ENCODE assay signal across 9 mouse cellular contexts in genomic region chr5:124922356-124923352, GRCm38 (mm10).
DNase-seq lines count a peak whose midpoint lies in the region; ATAC-seq and TF ChIP-seq lines count a peak whose summit lies in the region.
"Had no signal": no experiment of that assay in that cellular context is flagged by ENCODE, and none has a peak within 500 bp of the region (broad histone marks: within the 10 kb centered on the region; RNA-seq: fewer than 3 reads in every experiment).

No protein-coding gene starts in this region.

- no peak overlapping the region; the same call in 1 of the 2 replicates for H3K9ac ChIP-seq in CH12.LX (ENCODE audit: insufficient read depth, low read depth)
- H3K9ac ChIP-seq in embryonic facial prominence, embryonic 15.5 days: no peak overlapping the region
- H3K9ac ChIP-seq in hindbrain, embryonic 14.5 days: 0 out of 2 replicates have a peak overlapping the region, but pooled peaks have one; percentile 4
- H3K9ac ChIP-seq in lung, embryonic 16.5 days (ENCODE audit: low read length): peak overlapping the region; percentile 4; the same call in 1 of the 2 replicates

- in situ Hi-C loops in CH12.LX (cut with MboI; ENCODE audit: low pct_ligation_motif_present, low pct_unique_long_range_greater_than_20kb, low sequenced_read_pairs): no loop called here

- ATAC-seq in embryonic facial prominence, embryonic 15.5 days (ENCODE audit: insufficient number of reproducible peaks, low FRiP score, low TSS enrichment, low read depth): 0 out of 2 replicates have a peak, but pooled peaks have one; percentile 44
- peak; percentile 78 for ATAC-seq in hindbrain, embryonic 14.5 days (ENCODE audit: low FRiP score)
- ATAC-seq in lung, embryonic 16.5 days (ENCODE audit: low read depth): peak; percentile 51; the same call in 1 of the 2 replicates

- TF ChIP-seq POLR2A in CH12.LX (IDR thresholded peaks at IDR 0.05; ENCODE audit: low read depth, low read length): no peak

- H3K79me2 ChIP-seq in CH12.LX (replicated peaks; ENCODE audit: control insufficient read depth, extremely low read depth, insufficient read depth, poor library complexity, severe bottlenecking): no peaks in the 10 kb centered on the region

- TF ChIP-seq RAD21 in CH12.LX (IDR thresholded peaks at IDR 0.05; ENCODE audit: low read depth, low read length): no peak

- dilution Hi-C loops in CH12.LX (cut with MboI; ENCODE audit: extremely low pct_ligation_motif_present, extremely low pct_unique_long_range_greater_than_20kb, low sequenced_read_pairs): no loop called here

- TF ChIP-seq EP300 in CH12.LX (IDR thresholded peaks at IDR 0.05; ENCODE audit: low read length): peak; percentile 71

- H3K4me3 ChIP-seq in CH12.LX (replicated peaks in 1 of 3; ENCODE audit: low read depth in 2 of 3, low read length in 2 of 3, poor library complexity in 1 of 3): no peak overlapping the region
- no peak overlapping the region for H3K4me3 ChIP-seq in embryonic facial prominence, embryonic 15.5 days (replicated peaks)
- no peak overlapping the region for H3K4me3 ChIP-seq in hindbrain, embryonic 14.5 days (replicated peaks; ENCODE audit: low read length)
- no peak overlapping the region for H3K4me3 ChIP-seq in lung, embryonic 16.5 days (ENCODE audit: low read length)
- H3K4me3 ChIP-seq: erythroblast, embryonic 14.5 days had no signal

- no peaks in the 10 kb centered on the region for H3K27me3 ChIP-seq in CH12.LX (replicated peaks)
- H3K27me3 ChIP-seq in embryonic facial prominence, embryonic 15.5 days: no peaks in the 10 kb centered on the region
- no peaks in the 10 kb centered on the region for H3K27me3 ChIP-seq in hindbrain, embryonic 14.5 days (ENCODE audit: control insufficient read depth, insufficient read depth, low read length)
- H3K27me3 ChIP-seq in lung, embryonic 16.5 days (ENCODE audit: control insufficient read depth, insufficient read depth, low read depth, low read length): no peaks in the 10 kb centered on the region

- no peak overlapping the region for H3K27ac ChIP-seq in CH12.LX (ENCODE audit: insufficient read depth, low read depth)
- peak overlapping the region; percentile 69 for H3K27ac ChIP-seq in embryonic facial prominence, embryonic 15.5 days (replicated peaks)
- H3K27ac ChIP-seq in hindbrain, embryonic 14.5 days: peak overlapping the region; percentile 74
- peak overlapping the region; percentile 21 for H3K27ac ChIP-seq in lung, embryonic 16.5 days (ENCODE audit: low read length)

- peaks cover 3 to 15% of the 10 kb centered on the region in 2 experiments; a peak in 3 of 4 replicates for H3K4me1 ChIP-seq in CH12.LX (ENCODE audit: control insufficient read depth in 1 of 2, insufficient read depth in 2 of 2)
- H3K4me1 ChIP-seq in embryonic facial prominence, embryonic 15.5 days: peaks cover 14% of the 10 kb centered on the region
- peaks cover 12% of the 10 kb centered on the region for H3K4me1 ChIP-seq in hindbrain, embryonic 14.5 days (replicated peaks; ENCODE audit: control insufficient read depth, insufficient read depth, low read length)
- H3K4me1 ChIP-seq in lung, embryonic 16.5 days (replicated peaks; ENCODE audit: control insufficient read depth, insufficient read depth, low read length): peaks cover 11% of the 10 kb centered on the region

- 26% methylated on average over 18 of the region's 18 CpGs for WGBS in embryonic facial prominence, embryonic 15.5 days
- 22% methylated on average over 18 of the region's 18 CpGs for WGBS in hindbrain, embryonic 14.5 days
- WGBS in lung, embryonic 16.5 days: 17% methylated on average over 18 of the region's 18 CpGs

- peak overlapping the region; percentile 72 for H3K4me2 ChIP-seq in CH12.LX (ENCODE audit: insufficient read depth, low read depth, poor library complexity, severe bottlenecking)
- no peak overlapping the region; the same call in 1 of the 2 replicates for H3K4me2 ChIP-seq in embryonic facial prominence, embryonic 15.5 days (replicated peaks)
- no peak overlapping the region for H3K4me2 ChIP-seq in hindbrain, embryonic 14.5 days (replicated peaks)
- peak overlapping the region; percentile 7; the same call in 1 of the 2 replicates for H3K4me2 ChIP-seq in lung, embryonic 16.5 days (ENCODE audit: low read depth, low read length)

- peak; percentile 55 for DNase-seq in 3T3-L1 (ENCODE audit: low read depth, low spot score)
- DNase-seq in CH12.LX (ENCODE audit: extremely low read depth): peak; percentile 64
- DNase-seq in hindbrain, embryonic 14.5 days (ENCODE audit: low spot score): peak; percentile 61
- DNase-seq in right cerebral cortex, postnatal 10 days (ENCODE audit: low spot score in 2 of 2): peak; percentile 74 to 80
- no peak for DNase-seq in cerebellum, adult 9-11 months
- no peak for DNase-seq in layer of hippocampus, postnatal 36 days

- TF ChIP-seq CTCF in CH12.LX (conservative IDR thresholded peaks at IDR 0.05 in 1 of 2, IDR thresholded peaks at IDR 0.05 in 1 of 2; ENCODE audit: low read depth in 2 of 2, low read length in 2 of 2): no peak

- no peaks in the 10 kb centered on the region for H3K36me3 ChIP-seq in CH12.LX (replicated peaks in 1 of 2; ENCODE audit: control insufficient read depth in 1 of 2, insufficient read depth in 1 of 2, low read length in 1 of 2)
- no peaks in the 10 kb centered on the region for H3K36me3 ChIP-seq in embryonic facial prominence, embryonic 15.5 days
- no peaks in the 10 kb centered on the region for H3K36me3 ChIP-seq in hindbrain, embryonic 14.5 days (replicated peaks; ENCODE audit: control insufficient read depth, insufficient read depth)
- H3K36me3 ChIP-seq in lung, embryonic 16.5 days (ENCODE audit: control insufficient read depth, insufficient read depth, low read length): no peaks in the 10 kb centered on the region

- peaks cover 9% of the 10 kb centered on the region for H3K9me3 ChIP-seq in CH12.LX (replicated peaks; ENCODE audit: low read length)
- H3K9me3 ChIP-seq in embryonic facial prominence, embryonic 15.5 days (replicated peaks): 0 out of 2 replicates have a peak, but pooled peaks cover 5% of the 10 kb centered on the region
- H3K9me3 ChIP-seq in hindbrain, embryonic 14.5 days (ENCODE audit: control insufficient read depth, low read length): no peaks in the 10 kb centered on the region
- no peaks in the 10 kb centered on the region for H3K9me3 ChIP-seq in lung, embryonic 16.5 days (ENCODE audit: control insufficient read depth, low read length)

TF ChIP-seq in CH12.LX, 34 proteins besides CTCF, POLR2A, EP300 and RAD21:
- no peak for TF ChIP-seq RCOR1 (conservative IDR thresholded peaks at IDR 0.05; ENCODE audit: low read depth, low read length)
- TF ChIP-seq ZMIZ1 (IDR thresholded peaks at IDR 0.05; ENCODE audit: low read depth, low read length): no peak
- no peak for TF ChIP-seq USF1 (IDR thresholded peaks at IDR 0.05; ENCODE audit: low read depth, low read length)
- TF ChIP-seq ELF1 (IDR thresholded peaks at IDR 0.05; ENCODE audit: low read depth, low read length): no peak
- TF ChIP-seq IRF4 (IDR thresholded peaks at IDR 0.05; ENCODE audit: low read depth, low read length): peak; percentile 77
- TF ChIP-seq PAX5 (IDR thresholded peaks at IDR 0.05; ENCODE audit: low read length): no peak
- no peak for TF ChIP-seq POLR2AphosphoS2 (IDR thresholded peaks at IDR 0.05; ENCODE audit: low read depth, low read length)
- TF ChIP-seq JUND (conservative IDR thresholded peaks at IDR 0.05; ENCODE audit: low read depth, low read length): peak; percentile 71
- no peak for TF ChIP-seq MAZ (IDR thresholded peaks at IDR 0.05; ENCODE audit: low read depth, low read length)
- TF ChIP-seq SMC3 (IDR thresholded peaks at IDR 0.05; ENCODE audit: low read depth, low read length): no peak
- TF ChIP-seq MYC (IDR thresholded peaks at IDR 0.05; ENCODE audit: low read depth, low read length): no peak
- TF ChIP-seq SIN3A (IDR thresholded peaks at IDR 0.05; ENCODE audit: low read length): no peak
- TF ChIP-seq NELFE (IDR thresholded peaks at IDR 0.05; ENCODE audit: low read depth, low read length): no peak
- no peak for TF ChIP-seq MAX (IDR thresholded peaks at IDR 0.05; ENCODE audit: low read length)
- no peak for TF ChIP-seq MEF2A (IDR thresholded peaks at IDR 0.05; ENCODE audit: borderline replicate concordance, low read depth, low read length)
- no peak for TF ChIP-seq USF2 (conservative IDR thresholded peaks at IDR 0.05; ENCODE audit: low read depth, low read length)
- TF ChIP-seq KAT2A (IDR thresholded peaks at IDR 0.05; ENCODE audit: insufficient replicate concordance, low read length): no peak
- no peak for TF ChIP-seq E2F4 (IDR thresholded peaks at IDR 0.05; ENCODE audit: insufficient replicate concordance, low read depth, low read length)
- no peak for TF ChIP-seq HCFC1 (IDR thresholded peaks at IDR 0.05; ENCODE audit: low read depth, low read length)
- no peak for TF ChIP-seq ZKSCAN1 (IDR thresholded peaks at IDR 0.05; ENCODE audit: borderline replicate concordance, low read depth, low read length)
- peak; percentile 31; the same call in 1 of the 2 replicates for TF ChIP-seq TCF12 (IDR thresholded peaks at IDR 0.05; ENCODE audit: low read depth, low read length)
- no peak for TF ChIP-seq CHD2 (IDR thresholded peaks at IDR 0.05; ENCODE audit: low read length)
- peak; percentile 26; the same call in 1 of the 2 replicates for TF ChIP-seq JUN (IDR thresholded peaks at IDR 0.05; ENCODE audit: insufficient read depth, low read depth, low read length)
- TF ChIP-seq BHLHE40 (IDR thresholded peaks at IDR 0.05; ENCODE audit: low read depth, low read length): no peak
- TF ChIP-seq ZNF384 (IDR thresholded peaks at IDR 0.05; ENCODE audit: low read depth, low read length): no peak
- TF ChIP-seq UBTF (IDR thresholded peaks at IDR 0.05; ENCODE audit: low read depth, low read length): no peak
- peak; percentile 29; the same call in 1 of the 2 replicates for TF ChIP-seq ETS1 (conservative IDR thresholded peaks at IDR 0.05; ENCODE audit: low read depth, low read length)
- no peak for TF ChIP-seq GABPA (IDR thresholded peaks at IDR 0.05; ENCODE audit: insufficient replicate concordance, low read depth, low read length)
- TF ChIP-seq MAFK (IDR thresholded peaks at IDR 0.05; ENCODE audit: insufficient replicate concordance, low read length): no peak
- no peak for TF ChIP-seq ZC3H11A (IDR thresholded peaks at IDR 0.05; ENCODE audit: low read depth, low read length)
- TF ChIP-seq MXI1 (IDR thresholded peaks at IDR 0.05; ENCODE audit: low read depth, low read length): no peak
- TF ChIP-seq NRF1 (IDR thresholded peaks at IDR 0.05; ENCODE audit: low read depth, low read length): no peak
- no peak for TF ChIP-seq TBP (conservative IDR thresholded peaks at IDR 0.05; ENCODE audit: low read depth, low read length)
- TF ChIP-seq CHD1 (IDR thresholded peaks at IDR 0.05; ENCODE audit: low read depth, low read length): no peak

Comparison
In these comparisons a context has a peak if more than half of its experiments do, and no peak if none do; other contexts are left out.
1. DNase-seq: peak in 3T3-L1 (single experiment), CH12.LX (single experiment), hindbrain, embryonic 14.5 days (single experiment) and right cerebral cortex, postnatal 10 days (2 of 2); none in cerebellum, adult 9-11 months (single experiment) and layer of hippocampus, postnatal 36 days (0 of 2).
2. H3K4me2 ChIP-seq: peak in CH12.LX (single experiment) and lung, embryonic 16.5 days (single experiment); none in embryonic facial prominence, embryonic 15.5 days (single experiment) and hindbrain, embryonic 14.5 days (single experiment).
3. H3K9ac ChIP-seq: peak in hindbrain, embryonic 14.5 days (single experiment) and lung, embryonic 16.5 days (single experiment); none in CH12.LX (single experiment) and embryonic facial prominence, embryonic 15.5 days (single experiment).
4. Peak in every context shown above with its lines, with median percentiles within 50 percentile points of each other: ATAC-seq.